Mouse (Mus musculus): ENCODE measurements at regions not wholly inside any gene's neighbourhood (a gene's known extent, or its start where the extent isn't known, plus 50 kb on each side); places are given as distances from the start of the nearest gene placed in this dataset.

DNA sequence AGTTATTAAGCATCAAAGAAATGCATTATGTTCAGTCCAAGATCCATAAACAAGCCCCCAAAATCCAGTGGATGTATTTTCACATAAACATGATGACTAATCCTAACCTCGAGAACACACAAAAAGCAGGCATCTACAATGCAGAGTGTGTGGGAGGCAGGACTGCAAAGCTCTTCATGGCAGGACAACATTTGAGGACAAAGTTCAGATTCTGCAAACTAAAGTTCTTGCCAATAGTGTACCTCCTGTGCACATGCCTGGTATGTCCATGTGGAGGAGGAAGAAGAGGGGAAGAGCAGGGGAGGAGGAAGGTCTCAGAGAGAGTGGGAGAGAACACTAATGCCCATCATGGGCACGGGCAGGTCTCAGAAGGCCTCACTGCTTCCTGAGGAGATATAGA, 72.6 kb upstream of the Irs2 start:
- TF ChIP-seq POLR2A (IDR thresholded peaks at IDR 0.05; ENCODE audit: control insufficient read depth, extremely low read depth, insufficient read depth, low read length, poor library complexity), result no peak
- TF ChIP-seq CTCF (IDR thresholded peaks at IDR 0.05; ENCODE audit: borderline replicate concordance, control insufficient read depth, extremely low read depth, insufficient read depth, low read length, poor library complexity), result no peak
